Mouse (Mus musculus): ENCODE measurements around the gene Atp9a.

The Atp9a gene

GRCm38 (mm10) chr2:168681531-168681930 lies 60.7 kb downstream of the Atp9a start:
- no peak for DNase-seq (ENCODE audit: low spot score in 2 of 2)

DNA sequence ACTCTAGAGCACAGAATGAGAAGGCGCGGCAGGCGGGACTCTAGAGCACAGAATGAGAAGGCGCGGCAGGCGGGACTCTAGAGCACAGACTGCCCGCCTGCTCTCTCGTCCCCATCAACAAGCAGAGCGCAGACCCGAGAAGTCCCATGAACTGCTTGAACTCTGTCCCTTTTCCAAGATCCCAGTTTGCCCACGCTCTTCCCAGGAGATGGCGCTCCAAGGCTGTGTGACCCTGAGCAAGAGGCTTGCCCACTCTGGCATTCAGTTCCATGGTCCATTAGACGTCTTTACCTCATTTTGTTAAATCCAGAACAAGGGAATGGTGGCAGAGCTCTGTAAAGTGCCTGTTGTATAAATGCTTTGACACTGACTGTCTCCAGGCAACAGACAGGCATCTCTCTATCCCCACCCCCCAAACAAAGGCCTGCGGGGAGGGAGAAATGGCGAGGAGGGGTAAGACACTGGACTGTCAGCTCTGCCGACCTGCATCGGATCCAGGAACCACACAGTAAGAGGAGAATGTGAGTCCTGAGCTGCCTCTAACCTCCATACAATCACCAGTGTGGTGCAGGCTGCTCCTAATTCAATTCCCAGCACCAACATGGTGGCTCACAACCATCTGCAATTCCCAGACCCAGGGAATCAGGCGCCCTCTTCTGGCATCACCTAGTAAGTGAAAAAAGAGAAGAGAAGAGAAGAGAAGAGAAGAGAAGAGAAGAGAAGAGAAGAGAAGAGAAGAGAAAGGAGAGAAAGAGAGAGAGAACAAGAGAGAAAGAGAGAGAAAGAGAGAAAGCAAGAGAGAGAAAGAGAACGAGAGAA lies 62.6 kb downstream of the Atp9a start:
- DNase-seq (ENCODE audit: low spot score in 2 of 2): no peak

DNA sequence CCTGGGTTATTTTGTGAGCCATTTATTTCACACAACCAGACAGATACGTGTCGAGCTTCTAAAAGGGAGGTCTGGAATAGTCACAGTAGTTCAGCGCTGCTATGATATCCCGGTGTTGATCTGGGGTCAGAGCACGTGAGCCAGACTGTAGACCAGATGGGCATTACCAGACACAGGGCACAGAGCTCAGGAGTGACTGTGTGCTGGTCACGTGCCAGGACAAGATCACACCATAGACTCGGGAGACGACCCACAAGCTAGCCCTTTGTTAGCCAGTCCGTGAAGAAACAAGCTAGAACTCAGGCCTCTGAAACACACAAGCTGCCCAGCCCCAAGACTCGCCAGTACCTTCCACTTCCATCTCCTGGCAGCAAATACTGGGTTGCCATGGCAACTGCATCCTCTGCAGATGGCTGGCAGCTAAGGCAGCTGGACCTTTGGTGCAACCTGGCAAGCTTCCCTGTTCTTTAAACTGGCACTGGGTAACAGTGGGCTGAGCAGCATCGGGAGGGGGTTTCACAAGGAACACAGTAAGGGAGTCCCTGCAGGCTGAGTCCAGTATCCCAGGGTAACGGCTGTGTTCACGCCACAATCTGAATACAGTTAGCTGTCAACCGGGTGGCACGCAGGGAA lies 63.4 kb downstream of the Atp9a start:
- DNase-seq (ENCODE audit: low spot score in 2 of 2): no peak

DNA sequence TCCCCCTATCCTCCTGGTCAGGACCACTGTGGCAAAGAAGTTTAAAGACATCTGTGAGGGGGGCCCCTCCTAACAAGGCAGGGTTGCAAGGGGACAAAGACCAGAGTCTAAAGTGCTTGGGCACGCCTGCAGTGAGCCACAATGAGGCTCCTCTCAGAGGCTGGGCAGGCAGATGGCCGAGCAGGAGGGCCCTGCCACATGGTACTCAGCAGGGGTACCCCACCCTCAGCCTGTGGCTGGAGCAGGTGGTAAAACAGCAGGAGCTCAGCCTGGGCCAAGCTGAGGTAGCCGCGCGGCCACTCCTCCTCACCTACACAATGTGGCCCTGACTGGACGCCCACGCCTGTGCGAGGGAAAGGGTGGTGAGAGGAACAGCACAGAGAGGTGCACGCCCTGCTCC lies 64.6 kb downstream of the Atp9a start:
- no peak for DNase-seq (ENCODE audit: low spot score in 2 of 2)

GRCm38 (mm10) chr2:168671724-168672123 lies 70.5 kb downstream of the Atp9a start:
- no peak for DNase-seq (ENCODE audit: low spot score in 2 of 2)

GRCm38 (mm10) chr2:168670241-168670640 lies 72.0 kb downstream of the Atp9a start:
- DNase-seq (ENCODE audit: low spot score in 2 of 2): no peak

DNA sequence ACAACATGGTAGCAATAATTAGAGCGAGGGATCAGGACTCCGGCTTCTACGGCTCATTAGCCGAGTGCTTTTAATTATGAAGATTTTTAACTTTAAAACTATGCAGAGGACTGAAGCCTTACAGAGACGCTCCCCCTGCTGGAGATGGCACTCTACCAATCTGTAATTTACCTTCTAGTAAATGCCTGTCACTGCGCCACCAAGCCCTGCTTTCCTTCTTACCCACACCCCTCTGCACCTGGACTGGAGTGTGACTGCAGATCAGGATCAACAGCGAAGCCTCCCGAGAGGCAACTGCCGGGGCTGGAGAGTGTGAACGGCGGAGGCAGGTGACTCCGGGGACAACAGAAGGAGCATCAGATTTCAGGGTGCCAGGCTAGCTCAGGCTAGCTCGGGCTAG lies 72.4 kb downstream of the Atp9a start:
- no peak for DNase-seq (ENCODE audit: low spot score in 2 of 2)

DNA sequence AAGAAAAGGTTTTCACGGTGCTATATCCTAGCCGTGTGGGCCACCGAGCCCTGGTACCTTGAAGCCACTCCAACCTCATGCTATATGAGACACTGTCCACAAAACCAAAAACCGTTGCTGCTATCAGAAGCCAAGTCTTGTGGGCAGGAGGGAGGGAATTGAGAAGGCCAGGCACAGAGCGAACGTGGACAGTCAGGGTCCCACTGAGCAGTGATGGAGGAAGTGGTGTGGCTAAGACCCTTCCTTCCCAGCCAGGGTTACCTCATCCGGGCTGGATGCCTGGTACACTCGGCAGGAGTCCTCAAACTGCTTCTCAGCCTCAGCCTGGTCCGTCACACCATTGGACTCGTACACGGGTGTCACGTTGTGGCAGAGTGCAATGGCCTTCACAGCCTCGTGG lies 74.5 kb downstream of the Atp9a start:
- no peak for DNase-seq (ENCODE audit: low spot score in 2 of 2)

GRCm38 (mm10) chr2:168665680-168666079 lies 76.5 kb downstream of the Atp9a start:
- DNase-seq (ENCODE audit: low spot score in 2 of 2): no peak

DNA sequence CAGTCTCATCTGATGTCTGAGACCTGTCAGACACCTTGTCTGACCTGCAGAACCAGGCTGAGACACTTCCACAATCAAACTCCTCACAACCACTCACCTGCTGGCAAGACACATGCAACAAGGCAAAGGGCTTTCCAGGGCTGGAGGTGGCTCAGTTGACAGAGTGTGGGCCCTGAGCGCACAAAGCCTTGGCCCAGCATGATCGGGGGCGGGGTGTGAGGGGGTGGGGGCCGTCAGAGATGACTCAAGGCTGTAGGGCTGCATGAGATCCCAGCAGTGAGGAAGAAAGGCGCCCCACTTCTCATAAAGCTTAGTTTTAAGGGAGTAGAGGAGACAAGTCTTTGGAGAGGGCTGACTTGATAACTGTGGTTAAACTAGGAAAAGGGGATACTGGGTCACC lies 78.5 kb downstream of the Atp9a start:
- DNase-seq (ENCODE audit: low spot score in 2 of 2): no peak

DNA sequence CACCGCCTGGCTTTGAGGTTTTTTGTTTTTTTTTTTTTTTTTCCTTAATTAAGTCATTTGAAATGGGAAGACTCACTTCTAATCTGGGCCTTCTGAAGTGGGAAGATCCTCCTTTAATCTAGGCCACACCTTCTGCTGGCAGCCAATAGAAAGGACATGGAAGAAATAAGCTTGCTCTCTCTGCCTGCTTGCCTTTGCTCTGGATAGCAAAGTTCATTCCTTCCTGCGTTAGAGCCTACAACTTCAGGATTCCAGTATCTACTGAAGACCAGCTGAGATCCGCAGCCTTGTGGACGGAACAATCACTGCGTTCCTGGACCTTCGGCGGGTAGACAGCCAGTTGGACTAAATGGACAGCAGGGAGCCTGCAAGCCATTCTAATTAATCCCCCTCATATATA lies 79.0 kb downstream of the Atp9a start:
- DNase-seq (ENCODE audit: low spot score in 2 of 2): no peak

DNA sequence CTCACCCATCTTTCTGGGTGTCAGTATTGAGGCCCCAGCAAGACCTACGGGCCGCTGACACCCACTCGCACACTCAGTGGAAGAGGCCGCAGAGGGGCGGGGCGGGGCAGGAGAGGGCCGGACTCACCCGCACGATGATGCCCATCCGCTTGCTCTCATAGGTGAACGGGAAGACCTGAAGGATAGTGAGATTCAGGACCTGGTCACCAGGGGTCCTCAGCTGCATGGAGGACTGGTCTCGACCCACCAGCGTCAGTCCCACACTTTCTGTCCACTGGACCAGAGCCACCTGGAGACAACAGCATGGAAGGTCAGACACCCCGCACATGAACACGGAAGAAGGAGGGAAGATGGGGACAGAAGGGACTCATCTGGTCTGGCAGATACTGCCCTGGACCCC lies 80.4 kb downstream of the Atp9a start:
- DNase-seq (ENCODE audit: low spot score in 2 of 2): no peak

DNA sequence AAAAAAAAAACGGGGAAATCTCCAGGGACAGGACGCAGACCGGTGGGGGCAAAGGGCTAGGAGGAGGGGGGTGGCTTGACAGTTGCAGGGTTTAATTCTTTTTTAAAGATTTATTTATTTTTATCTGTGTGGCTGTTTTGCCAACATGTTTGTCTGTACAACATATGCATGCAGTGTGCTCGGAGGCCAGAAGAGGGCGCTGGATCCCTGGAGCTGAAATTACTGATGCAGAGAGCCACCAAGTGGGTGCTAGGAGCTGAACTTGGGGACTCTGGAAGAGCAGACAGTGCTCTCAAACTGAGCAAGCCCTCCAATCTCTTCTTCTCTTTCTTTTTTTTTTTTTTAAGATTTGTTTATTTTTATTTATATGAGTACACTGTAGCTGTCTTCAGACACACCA lies 81.9 kb downstream of the Atp9a start:
- DNase-seq (ENCODE audit: low spot score in 2 of 2): no peak

- DNase-seq (ENCODE audit: low spot score in 2 of 2): no peak
Measured at GRCm38 (mm10) chr2:168658551-168658950, 83.7 kb downstream of the Atp9a start.

DNA sequence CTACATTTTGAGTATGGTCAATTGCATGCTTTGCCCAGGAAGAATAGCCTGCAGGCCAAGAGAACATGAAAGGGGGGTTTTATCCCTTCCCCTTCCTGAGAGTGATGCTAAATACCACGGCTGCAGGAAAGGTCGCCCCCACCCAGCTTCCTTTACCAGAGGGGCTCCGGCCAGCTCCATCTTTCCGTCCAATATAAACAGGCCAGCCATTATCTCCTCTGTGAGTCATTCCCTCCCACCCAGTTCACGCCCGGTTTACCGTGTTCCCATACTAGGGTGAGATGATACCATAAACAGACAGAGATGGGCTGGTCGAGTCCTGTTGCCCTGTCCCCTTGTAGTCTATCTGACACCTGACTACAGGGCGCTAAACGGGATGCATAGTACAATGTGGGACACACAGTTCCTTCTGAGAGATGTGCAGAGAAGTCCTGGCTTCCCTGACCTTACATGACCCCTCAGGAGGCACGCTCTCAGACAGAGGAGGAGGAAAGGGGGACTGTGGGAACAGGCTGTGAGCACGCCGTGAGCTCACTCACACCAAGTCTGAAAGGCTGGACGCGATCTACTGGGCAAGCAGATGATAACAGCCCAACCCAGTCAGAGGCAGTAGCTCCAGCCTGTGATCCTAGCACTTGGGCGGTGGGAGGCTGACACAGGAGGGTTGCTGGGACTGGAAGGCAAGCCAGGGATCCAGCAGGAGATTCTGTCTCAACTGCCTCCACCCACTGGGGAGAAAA lies 85.5 kb downstream of the Atp9a start:
- DNase-seq (ENCODE audit: low spot score in 2 of 2): no peak

DNA sequence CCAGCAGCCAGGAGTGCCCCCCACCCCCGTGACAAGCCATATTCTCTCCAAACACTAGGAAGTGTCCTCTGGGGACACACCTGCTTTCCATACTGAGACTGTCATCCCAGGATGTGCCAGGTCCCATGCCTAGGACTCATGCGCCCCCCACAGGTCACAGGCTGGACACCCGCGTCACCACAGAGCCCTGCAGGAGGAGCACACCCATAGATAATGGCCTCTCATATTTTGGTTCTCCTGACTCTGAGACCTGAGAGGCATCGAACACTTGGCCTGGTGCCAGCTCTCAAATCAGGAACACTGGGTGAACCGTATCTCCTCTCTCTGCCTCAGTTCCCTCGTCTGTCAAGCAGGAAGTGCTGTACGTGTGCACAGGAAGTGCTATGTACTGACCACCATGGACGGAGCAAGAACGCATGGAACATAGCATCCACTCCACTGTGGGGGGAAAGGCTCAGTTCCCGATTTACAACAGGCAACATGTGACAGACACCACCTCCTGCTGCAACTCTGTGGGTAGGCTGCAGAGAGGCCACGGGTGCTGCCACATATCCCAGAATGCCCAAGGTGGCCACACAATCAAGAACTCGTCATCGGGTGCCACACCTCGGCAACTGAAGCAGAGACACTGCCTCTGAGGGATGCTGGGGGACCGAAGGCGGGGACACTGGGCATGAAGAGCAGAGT lies 87.1 kb downstream of the Atp9a start:
- DNase-seq (ENCODE audit: low spot score in 2 of 2): no peak

DNA sequence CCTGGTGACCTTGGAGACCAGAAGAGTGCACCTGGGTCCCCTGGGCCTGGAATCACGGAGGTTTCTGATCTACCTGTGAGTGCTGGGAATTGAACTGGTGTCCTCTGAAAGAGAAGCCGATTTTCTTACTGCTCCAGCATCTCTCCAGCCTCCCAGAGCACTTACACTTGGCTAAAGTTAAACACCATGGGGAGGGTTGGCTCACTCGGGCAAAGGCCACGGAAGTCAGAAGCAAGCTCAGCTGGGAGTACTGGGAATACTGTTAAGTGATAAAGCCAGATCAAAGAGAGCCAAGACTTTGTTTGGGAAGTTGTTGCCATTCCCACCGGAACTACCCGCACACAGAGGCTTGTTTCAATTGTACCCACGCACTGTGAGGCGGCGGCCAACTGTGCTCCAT lies 87.7 kb downstream of the Atp9a start:
- no peak for DNase-seq (ENCODE audit: low spot score in 2 of 2)

- DNase-seq (ENCODE audit: low spot score in 2 of 2): no peak
Measured at GRCm38 (mm10) chr2:168651757-168652156, 90.5 kb downstream of the Atp9a start.

DNA sequence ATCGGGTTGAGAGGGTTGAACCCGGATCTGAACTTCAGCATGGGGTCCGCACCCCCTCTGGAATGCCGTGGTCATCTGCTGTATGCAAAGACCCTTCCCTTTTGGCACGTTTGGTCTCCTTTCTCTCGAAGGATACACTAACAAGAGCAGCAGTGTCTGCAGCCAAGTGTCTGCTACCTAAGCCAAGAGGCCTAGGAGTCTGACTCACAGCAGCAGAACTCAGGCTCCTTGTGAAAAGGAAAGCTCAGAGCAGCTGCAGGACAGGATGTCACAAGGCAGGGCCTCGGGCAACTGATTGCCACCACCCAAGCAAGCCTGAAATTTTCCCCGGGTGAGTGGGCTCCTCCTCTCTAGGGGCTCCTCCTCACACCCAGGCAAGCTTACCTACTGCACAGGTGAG lies 94.0 kb downstream of the Atp9a start:
- DNase-seq (ENCODE audit: low spot score in 2 of 2): no peak

DNA sequence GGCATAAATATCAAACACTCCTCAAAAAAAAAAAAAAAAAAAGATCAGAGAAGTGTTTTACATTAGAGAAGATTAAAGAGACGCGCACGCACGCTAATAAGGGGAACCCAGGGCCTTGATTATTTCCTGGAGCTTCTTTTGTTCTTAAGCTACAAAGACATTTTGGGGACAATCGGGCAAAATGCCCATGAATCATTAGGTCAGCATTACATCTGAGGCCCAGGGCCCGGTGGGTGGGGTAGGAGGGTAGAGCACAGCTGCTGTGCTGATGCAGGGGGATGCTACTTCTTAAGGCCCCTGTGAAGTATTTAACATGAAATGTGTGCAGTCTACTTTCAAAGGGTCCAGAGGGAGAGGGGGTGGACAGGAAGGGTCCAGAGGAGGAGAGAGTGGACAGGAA lies 97.4 kb downstream of the Atp9a start:
- DNase-seq (ENCODE audit: low spot score in 2 of 2): no peak

DNA sequence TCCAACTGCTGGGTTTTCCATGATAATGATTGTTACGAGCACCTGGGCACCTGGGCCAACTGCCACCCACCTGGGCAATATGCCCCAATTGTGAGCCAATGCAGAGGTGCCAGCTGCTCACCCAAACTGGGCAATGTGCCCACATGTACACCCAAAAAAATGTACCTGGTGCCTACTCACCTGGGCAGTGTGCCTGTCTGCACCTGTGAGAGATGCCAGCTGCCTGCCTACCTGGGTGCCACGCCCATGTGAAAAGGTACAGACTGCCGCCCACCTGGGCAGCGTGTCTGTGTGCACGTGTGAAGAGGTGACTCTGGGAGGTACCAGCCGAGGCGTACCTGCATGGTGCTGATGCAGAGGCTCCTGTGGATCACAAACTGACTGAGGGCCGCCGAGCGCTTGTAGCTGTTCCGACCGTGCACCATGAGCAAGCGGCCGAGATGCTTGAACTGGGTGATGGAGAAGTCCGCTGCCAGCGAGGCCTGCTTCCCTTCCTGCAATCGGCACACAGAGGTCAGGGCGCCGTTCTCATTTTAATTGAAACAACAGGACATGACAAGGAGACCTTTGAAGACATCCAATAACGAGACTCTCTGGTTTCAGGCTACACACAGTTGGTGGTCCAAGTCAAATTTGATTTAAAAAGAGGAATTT lies 98.6 kb downstream of the Atp9a start:
- no peak for DNase-seq (ENCODE audit: low spot score in 2 of 2)

GRCm38 (mm10) chr2:168642187-168642586 lies 100.0 kb downstream of the Atp9a start:
- DNase-seq (ENCODE audit: low spot score in 2 of 2): no peak

All from natural killer cell, adult 2 months (primary cell).